Mouse (Mus musculus) adipocyte (in vitro differentiated cells): ENCODE data around the gene Polq.
A peak's percentile ranks its signal among the peaks of the same experiment; 100 is the strongest.

ENCODE experiments used
- DNase-seq: peaks from one replicate; pipeline ENCODE4 v3.0.0-alpha.2; 2016; ENCODE audit warnings: low spot score

Polq gene

GRCm38 (mm10) chr16:37011061-37011921 lies at the start of gene Polq:
Gene Polq (plus strand): TSS chr16:37011786.
- DNase-seq = peak; percentile 98

GRCm38 (mm10) chr16:36963415-36963814 lies 48.2 kb upstream of the Polq start:
- no peak for DNase-seq

- no peak for DNase-seq
Measured at GRCm38 (mm10) chr16:36979127-36979526, 32.5 kb upstream of the Polq start.

GRCm38 (mm10) chr16:36983796-36984195 lies 27.8 kb upstream of the Polq start:
- no peak for DNase-seq

GRCm38 (mm10) chr16:36985636-36986042 lies 25.9 kb upstream of the Polq start:
- DNase-seq = no peak

GRCm38 (mm10) chr16:36987399-36987798 lies 24.2 kb upstream of the Polq start:
- DNase-seq = no peak

GRCm38 (mm10) chr16:36988066-36988465 lies 23.5 kb upstream of the Polq start:
- no peak for DNase-seq

GRCm38 (mm10) chr16:36989493-36989892 lies 22.1 kb upstream of the Polq start:
- no peak for DNase-seq

- no peak for DNase-seq
Measured at GRCm38 (mm10) chr16:36989999-36990625, 21.5 kb upstream of the Polq start, which contains the start of gene Fbxo40. Gene Fbxo40 (minus strand): TSS chr16:36990467.

GRCm38 (mm10) chr16:36997650-36998049 lies 13.9 kb upstream of the Polq start:
- no peak for DNase-seq

GRCm38 (mm10) chr16:36999366-36999972 lies 12.1 kb upstream of the Polq start:
- no peak for DNase-seq

- no peak for DNase-seq
Measured at GRCm38 (mm10) chr16:37009262-37009661, 2.3 kb upstream of the Polq start.

- peak; percentile 89 for DNase-seq
Measured at GRCm38 (mm10) chr16:37010370-37010769, 1.2 kb upstream of the Polq start.

GRCm38 (mm10) chr16:37011922-37012289 lies 320 bp downstream of the Polq start:
- DNase-seq = no peak

- no peak for DNase-seq
Measured at GRCm38 (mm10) chr16:37012336-37012735, 750 bp downstream of the Polq start.

- DNase-seq = peak; percentile 51
Measured at GRCm38 (mm10) chr16:37027581-37027980, 16.0 kb downstream of the Polq start.

- no peak for DNase-seq
Measured at GRCm38 (mm10) chr16:37031996-37032395, 20.4 kb downstream of the Polq start.

- DNase-seq = no peak
Measured at GRCm38 (mm10) chr16:37034751-37035150, 23.2 kb downstream of the Polq start.

- DNase-seq = no peak
Measured at GRCm38 (mm10) chr16:37059631-37060030, 48.0 kb downstream of the Polq start.

- DNase-seq = no peak
Measured at GRCm38 (mm10) chr16:37061261-37061660, 49.7 kb downstream of the Polq start.

- DNase-seq = no peak
Measured at GRCm38 (mm10) chr16:37072354-37072753, 60.8 kb downstream of the Polq start.

- DNase-seq = no peak
Measured at GRCm38 (mm10) chr16:37089648-37090047, 78.1 kb downstream of the Polq start.
